Mouse (Mus musculus) activated CD4-positive, CD25-positive, alpha-beta regulatory T cell, adult 4 months (primary cell): ENCODE measurements around the gene Npas2. TPM values are rescaled to one million over a fixed set of nuclear protein-coding genes. Genes with fewer than 3 reads are reported as not detected.

Experiments
- ATAC-seq: one replicate; pipeline ENCODE4 v1.8.0; 2017
- polyA plus RNA-seq, 2 experiments: library from polyadenylated mRNA; unstranded; fragments of 100-300 nt; shearing (Covaris generic); gene quantifications; one replicate each; pipeline ENCODE4 v1.2.1; 2017

The Npas2 gene
- under 1 TPM; 0.46 to 0.60 TPM for polyA plus RNA-seq

- no peak for ATAC-seq
These were observed at the start of gene Npas2 for GRCm38 (mm10) chr1:39192997-39193861. Npas2 (plus strand) TSS chr1:39193731.

DNA sequence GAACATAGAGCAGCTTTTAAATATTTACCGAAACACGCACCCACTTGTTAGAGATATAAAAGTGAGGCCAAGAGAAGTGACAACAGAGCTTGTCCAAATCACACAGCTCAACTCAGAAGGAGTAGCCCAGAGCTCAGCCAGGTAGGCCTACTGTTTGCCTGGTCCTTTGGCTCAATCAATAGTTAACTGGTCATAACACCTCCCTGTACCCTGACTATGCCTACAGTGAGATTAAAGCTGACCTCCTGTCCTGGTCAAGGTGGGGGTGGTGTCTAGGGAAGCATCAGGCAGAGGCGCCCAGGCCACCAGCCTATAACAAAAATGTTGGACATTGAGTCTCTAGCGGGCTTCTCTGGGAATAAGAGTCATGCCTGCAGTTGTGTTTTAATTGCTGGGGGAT is 36.8 kb upstream of the Npas2 start:
- no peak for ATAC-seq

- ATAC-seq = no peak
These were observed 33.4 kb upstream of the Npas2 start for GRCm38 (mm10) chr1:39160167-39160566.

GRCm38 (mm10) chr1:39163077-39163476 is 30.5 kb upstream of the Npas2 start:
- no peak for ATAC-seq

- no peak for ATAC-seq
These were observed 16.8 kb upstream of the Npas2 start for GRCm38 (mm10) chr1:39176690-39177089.

DNA sequence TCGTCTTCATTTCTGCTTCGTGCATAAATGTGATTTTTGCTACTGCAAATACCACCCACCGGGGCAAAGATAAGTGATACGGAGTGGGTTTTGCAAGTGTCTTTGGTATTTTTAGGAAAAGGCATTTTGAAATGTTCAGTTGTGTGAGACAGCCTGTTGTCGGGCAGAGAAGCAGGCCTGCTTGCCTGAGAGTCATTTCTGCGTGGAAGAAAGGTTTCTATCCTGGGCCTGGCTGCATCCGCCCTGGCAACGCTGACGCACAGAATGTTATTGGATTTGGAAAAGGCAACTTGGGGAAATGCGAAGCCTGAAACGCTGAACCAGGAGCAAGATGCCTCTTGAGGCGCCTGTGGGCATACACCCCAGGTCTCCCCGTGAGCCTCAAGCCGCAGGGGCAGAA is 16.3 kb upstream of the Npas2 start:
- no peak for ATAC-seq

GRCm38 (mm10) chr1:39179806-39180205 is 13.7 kb upstream of the Npas2 start:
- no peak for ATAC-seq

DNA sequence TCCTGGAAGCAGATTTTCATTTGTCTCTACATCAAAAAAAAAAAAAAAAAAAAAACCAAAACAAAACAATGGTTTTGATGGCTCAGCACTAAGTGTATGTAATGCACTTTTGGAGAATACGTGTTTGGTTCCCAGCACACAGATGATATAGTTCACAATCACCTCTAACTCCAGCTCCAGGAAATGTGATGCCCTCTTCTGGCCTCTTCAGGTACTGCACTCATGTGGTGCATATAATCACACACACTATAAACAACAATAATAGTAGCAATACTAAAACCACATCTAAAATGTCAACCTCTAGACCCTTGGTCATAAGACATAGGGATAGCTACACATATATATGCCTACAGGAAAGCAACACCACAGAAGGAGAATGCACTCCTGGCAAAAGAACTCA is 13.0 kb upstream of the Npas2 start:
- ATAC-seq = no peak

GRCm38 (mm10) chr1:39181901-39182300 is 11.6 kb upstream of the Npas2 start:
- no peak for ATAC-seq

DNA sequence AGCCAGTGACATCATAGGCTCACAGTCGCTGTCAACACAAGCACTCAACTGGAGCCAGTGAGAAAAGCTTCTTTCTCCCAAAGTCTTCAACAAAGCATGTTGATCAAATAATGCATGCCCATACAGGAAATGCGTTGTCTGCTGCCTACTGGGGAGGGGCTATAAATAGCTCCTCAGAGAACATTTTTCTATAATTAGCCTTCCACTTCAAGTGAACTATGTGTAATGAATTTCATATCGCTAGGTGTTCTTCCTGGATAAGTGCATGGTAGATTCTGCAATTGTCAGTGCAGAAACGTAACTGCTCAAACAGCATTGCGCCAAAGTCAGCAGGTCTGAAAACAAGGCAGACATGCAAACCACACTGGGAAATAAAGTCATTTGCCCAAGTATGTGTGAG is 7.7 kb upstream of the Npas2 start:
- no peak for ATAC-seq

GRCm38 (mm10) chr1:39186711-39187437 is 6.7 kb upstream of the Npas2 start:
- no peak for ATAC-seq

DNA sequence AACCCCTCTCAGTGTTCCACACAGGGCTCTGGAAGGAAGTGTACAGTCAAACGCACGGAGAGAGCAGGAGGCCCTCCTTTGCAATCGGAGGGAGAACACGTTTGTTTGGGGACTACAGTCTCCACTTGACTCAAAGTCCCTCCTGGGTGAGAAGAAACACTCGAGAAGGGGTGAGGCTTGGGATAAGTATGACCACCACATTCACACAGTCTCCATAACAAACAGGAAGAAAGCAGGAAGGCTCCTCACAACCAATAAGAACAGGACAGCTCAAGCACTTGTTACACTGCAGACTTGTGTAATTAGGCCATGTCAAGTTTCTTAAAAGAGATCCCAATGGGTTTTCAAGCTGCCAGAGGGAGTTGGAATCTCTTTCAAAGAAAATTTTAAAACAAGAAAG is 2.4 kb upstream of the Npas2 start:
- ATAC-seq = no peak

- ATAC-seq = no peak
These were observed 1.0 kb upstream of the Npas2 start for GRCm38 (mm10) chr1:39192460-39192996.

DNA sequence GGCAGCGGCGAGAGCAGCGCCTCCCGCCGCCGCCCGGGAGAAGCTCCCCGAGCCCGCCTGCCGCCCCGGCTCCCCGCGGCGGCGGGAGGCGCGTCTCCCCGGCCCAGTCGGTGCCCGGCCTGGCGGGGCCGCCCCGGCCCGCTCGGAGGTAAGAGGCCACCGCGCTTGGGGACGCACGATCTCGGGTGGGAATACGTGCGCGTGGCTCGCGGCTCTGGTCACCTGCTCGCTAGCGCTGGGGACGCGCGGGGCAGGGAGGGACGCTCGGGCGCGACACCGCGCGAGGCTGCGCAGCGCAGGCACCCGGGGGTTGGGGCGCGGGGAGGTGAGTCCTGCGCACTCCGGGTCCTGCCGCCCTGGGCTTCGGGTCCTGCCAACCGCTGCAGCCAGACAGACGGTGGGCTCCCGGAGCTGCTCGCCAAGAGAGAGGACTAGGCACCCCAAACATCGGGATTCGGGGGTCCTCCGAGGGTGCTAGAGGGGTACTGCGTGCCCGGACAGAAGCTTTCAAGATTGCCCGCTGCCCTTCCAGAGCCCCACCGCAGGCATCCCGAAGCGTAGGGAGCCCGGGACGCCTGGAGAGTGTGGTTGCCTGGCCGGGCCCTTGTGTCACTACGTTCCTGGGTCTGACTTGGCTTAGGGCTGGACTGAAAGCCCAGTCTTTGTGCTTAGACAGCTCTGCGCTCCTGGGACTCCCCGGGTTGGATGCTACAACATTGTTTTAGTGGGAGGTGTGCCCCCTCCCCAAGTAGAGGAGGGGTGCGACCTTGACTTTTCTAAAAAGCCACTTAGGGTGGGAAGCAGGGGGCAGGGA is 538 bp downstream of the Npas2 start:
- no peak for ATAC-seq

DNA sequence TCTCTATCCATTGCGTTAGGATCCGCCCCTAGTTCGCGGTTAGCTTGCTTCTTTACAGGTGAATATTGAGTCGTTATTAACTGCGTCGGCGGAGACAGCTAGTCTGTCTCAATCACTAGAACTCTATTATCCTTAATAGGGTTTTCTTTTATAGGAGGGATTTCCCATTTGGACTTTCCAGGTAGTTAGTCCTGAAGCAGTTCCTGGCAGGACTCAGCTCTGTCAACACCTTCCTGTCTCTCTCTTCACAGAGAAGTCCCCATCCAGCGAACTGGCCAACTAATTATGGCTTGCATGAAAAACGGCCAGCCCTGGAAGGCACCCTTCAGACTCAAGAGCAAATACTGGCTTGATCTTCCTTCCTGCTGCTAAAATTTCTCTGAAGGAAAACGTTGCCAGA is 1.4 kb downstream of the Npas2 start:
- no peak for ATAC-seq

- no peak for ATAC-seq
These were observed 2.6 kb downstream of the Npas2 start for GRCm38 (mm10) chr1:39196126-39196525.

- peak; percentile 93 for ATAC-seq
These were observed 3.3 kb downstream of the Npas2 start for GRCm38 (mm10) chr1:39196676-39197375.

DNA sequence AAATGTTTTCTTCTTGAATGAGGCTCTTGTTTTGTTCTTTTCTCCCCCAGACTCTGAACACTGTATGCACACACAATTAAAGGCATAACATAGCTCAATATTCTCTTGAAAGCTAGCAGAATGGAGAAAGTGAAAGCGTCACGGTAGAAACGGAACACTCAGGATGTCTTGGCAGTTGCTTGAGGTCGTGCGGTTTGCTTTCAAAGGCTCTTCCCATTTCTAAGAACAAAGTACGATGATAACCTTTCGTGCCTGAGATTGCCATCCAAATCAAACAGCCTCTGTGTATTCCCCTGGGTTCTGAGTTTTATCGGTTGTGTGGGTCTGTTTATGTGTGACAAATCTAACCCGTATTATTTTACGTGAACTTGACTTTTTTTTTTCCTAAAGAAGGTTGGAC is 11.5 kb downstream of the Npas2 start:
- peak; percentile 72 for ATAC-seq

DNA sequence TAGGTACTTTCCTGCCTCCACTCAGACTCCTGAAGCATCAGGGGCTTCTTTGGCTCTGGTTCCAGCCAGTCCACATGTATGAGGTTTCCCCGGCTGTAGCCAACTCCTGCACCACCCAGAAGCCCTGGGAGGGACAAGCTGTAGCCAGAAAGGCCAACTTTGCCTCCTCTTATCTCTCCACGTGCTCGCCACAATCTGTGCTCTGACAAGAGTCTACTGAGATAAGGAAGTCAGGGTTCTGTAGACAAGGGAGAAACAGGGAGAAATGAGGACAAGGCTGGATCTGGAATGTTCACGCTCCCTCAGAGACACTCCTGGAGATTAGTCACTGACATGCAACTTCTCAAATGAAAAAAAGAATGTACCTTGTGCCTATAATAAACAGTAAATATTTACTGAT is 12.2 kb downstream of the Npas2 start:
- no peak for ATAC-seq

GRCm38 (mm10) chr1:39206942-39207341 is 13.4 kb downstream of the Npas2 start:
- ATAC-seq = peak; percentile 60

GRCm38 (mm10) chr1:39210928-39211327 is 17.4 kb downstream of the Npas2 start:
- ATAC-seq = no peak

- ATAC-seq = no peak
These were observed 19.5 kb downstream of the Npas2 start for GRCm38 (mm10) chr1:39212982-39213381.
